Mouse (Mus musculus): ENCODE results near the gene Ptbp1.
A peak's percentile ranks its signal among the peaks of the same experiment; 100 is the strongest.

Ptbp1 gene

GRCm38 (mm10) chr10:79853860-79854795, at the start of gene Ptbp1:
Gene Ptbp1, plus strand, starts transcription at chr10:79854427.
- peak; percentile 100 for DNase-seq (ENCODE audit: low read depth, low spot score)
- Histone ChIP-seq H3K36me3 (ENCODE audit: control insufficient read depth, insufficient read depth, low read length, poor library complexity, severe bottlenecking) (peaks cover 1% of the 10 kb centered on the region), H3K27me3 (ENCODE audit: control insufficient read depth, insufficient read depth, low read length, poor library complexity, severe bottlenecking) (no peaks in the 10 kb centered on the region)

GRCm38 (mm10) chr10:79805636-79806035, 48.6 kb upstream of the Ptbp1 start:
- H3K27me3 ChIP-seq (ENCODE audit: control insufficient read depth, insufficient read depth, low read length, poor library complexity, severe bottlenecking): no peaks in the 10 kb centered on the region
- no peaks in the 10 kb centered on the region for H3K36me3 ChIP-seq (ENCODE audit: control insufficient read depth, insufficient read depth, low read length, poor library complexity, severe bottlenecking)
- no peak for DNase-seq (ENCODE audit: low read depth, low spot score)

- Histone ChIP-seq H3K36me3 (ENCODE audit: control insufficient read depth, insufficient read depth, low read length, poor library complexity, severe bottlenecking) (no peaks in the 10 kb centered on the region), H3K27me3 (ENCODE audit: control insufficient read depth, insufficient read depth, low read length, poor library complexity, severe bottlenecking) (no peaks in the 10 kb centered on the region)
- DNase-seq (ENCODE audit: low read depth, low spot score): no peak
Measured at GRCm38 (mm10) chr10:79806331-79806730, 47.9 kb upstream of the Ptbp1 start.

- DNase-seq (ENCODE audit: low read depth, low spot score): no peak
- Histone ChIP-seq H3K36me3 (ENCODE audit: control insufficient read depth, insufficient read depth, low read length, poor library complexity, severe bottlenecking) (no peaks in the 10 kb centered on the region), H3K27me3 (ENCODE audit: control insufficient read depth, insufficient read depth, low read length, poor library complexity, severe bottlenecking) (no peaks in the 10 kb centered on the region)
Measured at GRCm38 (mm10) chr10:79806972-79807371, 47.3 kb upstream of the Ptbp1 start.

- Histone ChIP-seq H3K36me3 (ENCODE audit: control insufficient read depth, insufficient read depth, low read length, poor library complexity, severe bottlenecking) (no peaks in the 10 kb centered on the region), H3K27me3 (ENCODE audit: control insufficient read depth, insufficient read depth, low read length, poor library complexity, severe bottlenecking) (no peaks in the 10 kb centered on the region)
- no peak for DNase-seq (ENCODE audit: low read depth, low spot score)
Measured at GRCm38 (mm10) chr10:79807826-79808225, 46.4 kb upstream of the Ptbp1 start.

GRCm38 (mm10) chr10:79808728-79809127, 45.5 kb upstream of the Ptbp1 start:
- H3K36me3 ChIP-seq (ENCODE audit: control insufficient read depth, insufficient read depth, low read length, poor library complexity, severe bottlenecking): no peaks in the 10 kb centered on the region
- DNase-seq (ENCODE audit: low read depth, low spot score): no peak
- no peaks in the 10 kb centered on the region for H3K27me3 ChIP-seq (ENCODE audit: control insufficient read depth, insufficient read depth, low read length, poor library complexity, severe bottlenecking)

GRCm38 (mm10) chr10:79811736-79812637, 42.2 kb upstream of the Ptbp1 start:
- H3K36me3 ChIP-seq (ENCODE audit: control insufficient read depth, insufficient read depth, low read length, poor library complexity, severe bottlenecking): no peaks in the 10 kb centered on the region
- peak; percentile 86 for DNase-seq (ENCODE audit: low read depth, low spot score)
- no peaks in the 10 kb centered on the region for H3K27me3 ChIP-seq (ENCODE audit: control insufficient read depth, insufficient read depth, low read length, poor library complexity, severe bottlenecking)

GRCm38 (mm10) chr10:79814271-79814842, 39.9 kb upstream of the Ptbp1 start:
- no peaks in the 10 kb centered on the region for H3K36me3 ChIP-seq (ENCODE audit: control insufficient read depth, insufficient read depth, low read length, poor library complexity, severe bottlenecking)
- no peak for DNase-seq (ENCODE audit: low read depth, low spot score)
- H3K27me3 ChIP-seq (ENCODE audit: control insufficient read depth, insufficient read depth, low read length, poor library complexity, severe bottlenecking): no peaks in the 10 kb centered on the region

- no peak for DNase-seq (ENCODE audit: low read depth, low spot score)
Measured at GRCm38 (mm10) chr10:79815671-79816494, 38.3 kb upstream of the Ptbp1 start.

GRCm38 (mm10) chr10:79817111-79817510, 37.1 kb upstream of the Ptbp1 start:
- DNase-seq (ENCODE audit: low read depth, low spot score): no peak
- H3K27me3 ChIP-seq (ENCODE audit: control insufficient read depth, insufficient read depth, low read length, poor library complexity, severe bottlenecking): no peaks in the 10 kb centered on the region

More at GRCm38 (mm10) chr10:79815671-79816494, 38.3 kb upstream of the Ptbp1 start:
- no peaks in the 10 kb centered on the region for H3K36me3 ChIP-seq (ENCODE audit: control insufficient read depth, insufficient read depth, low read length, poor library complexity, severe bottlenecking)
- H3K27me3 ChIP-seq (ENCODE audit: control insufficient read depth, insufficient read depth, low read length, poor library complexity, severe bottlenecking): no peaks in the 10 kb centered on the region

GRCm38 (mm10) chr10:79818225-79818624, 36.0 kb upstream of the Ptbp1 start:
- no peak for DNase-seq (ENCODE audit: low read depth, low spot score)
- Histone ChIP-seq H3K27me3 (ENCODE audit: control insufficient read depth, insufficient read depth, low read length, poor library complexity, severe bottlenecking) (no peaks in the 10 kb centered on the region), H3K36me3 (ENCODE audit: control insufficient read depth, insufficient read depth, low read length, poor library complexity, severe bottlenecking) (no peaks in the 10 kb centered on the region)

More at GRCm38 (mm10) chr10:79817111-79817510, 37.1 kb upstream of the Ptbp1 start:
- H3K36me3 ChIP-seq (ENCODE audit: control insufficient read depth, insufficient read depth, low read length, poor library complexity, severe bottlenecking): no peaks in the 10 kb centered on the region

- no peak for DNase-seq (ENCODE audit: low read depth, low spot score)
- H3K36me3 ChIP-seq (ENCODE audit: control insufficient read depth, insufficient read depth, low read length, poor library complexity, severe bottlenecking): no peaks in the 10 kb centered on the region
- no peaks in the 10 kb centered on the region for H3K27me3 ChIP-seq (ENCODE audit: control insufficient read depth, insufficient read depth, low read length, poor library complexity, severe bottlenecking)
Measured at GRCm38 (mm10) chr10:79819606-79820005, 34.6 kb upstream of the Ptbp1 start.

- DNase-seq (ENCODE audit: low read depth, low spot score): no peak
- Histone ChIP-seq H3K27me3 (ENCODE audit: control insufficient read depth, insufficient read depth, low read length, poor library complexity, severe bottlenecking) (no peaks in the 10 kb centered on the region), H3K36me3 (ENCODE audit: control insufficient read depth, insufficient read depth, low read length, poor library complexity, severe bottlenecking) (no peaks in the 10 kb centered on the region)
Measured at GRCm38 (mm10) chr10:79820277-79820676, 34.0 kb upstream of the Ptbp1 start.

GRCm38 (mm10) chr10:79820782-79821181, 33.4 kb upstream of the Ptbp1 start, which contains the start of gene Misp:
Gene Misp, plus strand, starts transcription at chr10:79820989.
- Histone ChIP-seq H3K27me3 (ENCODE audit: control insufficient read depth, insufficient read depth, low read length, poor library complexity, severe bottlenecking) (no peaks in the 10 kb centered on the region), H3K36me3 (ENCODE audit: control insufficient read depth, insufficient read depth, low read length, poor library complexity, severe bottlenecking) (no peaks in the 10 kb centered on the region)
- no peak for DNase-seq (ENCODE audit: low read depth, low spot score)

Data from splenic B cell, adult 2 months (primary cell).